Mouse (Mus musculus): ENCODE measurements around the gene Tmem97.

GRCm38 (mm10) chr11:78574975-78575374 lies 24.4 kb upstream of the Tmem97 start:
- TF ChIP-seq CTCF (conservative IDR thresholded peaks at IDR 0.05; ENCODE audit: insufficient read depth, insufficient read length, low read depth, low read length) (no peak), POLR2A (IDR thresholded peaks at IDR 0.05; ENCODE audit: low read depth, low read length) (no peak)
